Mouse (Mus musculus) heart, embryonic 12.5 days (tissue): ENCODE results near the gene Irs1. TPM values are rescaled to one million over a fixed set of nuclear protein-coding genes. Genes with fewer than 3 reads are reported as not detected.

Experiments
- ATAC-seq: fragments of 200-750 bp; cut with Nextera tagmentation; 2 replicates; pipeline ENCODE4 v1.8.0; 2017; ENCODE audit warnings: moderate TSS enrichment, moderate library complexity; ENCODE audit not compliant: insufficient number of reproducible peaks, low FRiP score
- H3K27ac ChIP-seq: fragments of 300-500 bp; sonication (generic); 2 replicates; pipeline ENCODE4 v1.5.1; 2016; ENCODE audit warnings: mild to moderate bottlenecking, moderate library complexity; ENCODE audit not compliant: poor library complexity, severe bottlenecking
- H3K27me3 ChIP-seq: fragments of 300-500 bp; sonication (generic); replicated peaks from 2 replicates; pipeline ENCODE4 v1.6.1; 2016; ENCODE audit warnings: mild to moderate bottlenecking, moderate library complexity
- H3K36me3 ChIP-seq: fragments of 300-500 bp; sonication (generic); 2 replicates; pipeline ENCODE4 v1.6.1; 2016; ENCODE audit warnings: mild to moderate bottlenecking, moderate library complexity
- H3K4me1 ChIP-seq: fragments of 300-500 bp; sonication (generic); replicated peaks from 2 replicates; pipeline ENCODE4 v1.6.1; 2016; ENCODE audit warnings: mild to moderate bottlenecking
- H3K4me2 ChIP-seq: fragments of 300-500 bp; sonication (generic); 2 replicates; pipeline ENCODE4 v1.6.1; 2016; ENCODE audit warnings: mild to moderate bottlenecking, moderate library complexity
- H3K4me3 ChIP-seq: fragments of 300-500 bp; sonication (generic); 2 replicates; pipeline ENCODE4 v1.5.1; 2016; ENCODE audit warnings: mild to moderate bottlenecking
- H3K9ac ChIP-seq: fragments of 300-500 bp; sonication (generic); 2 replicates; pipeline ENCODE4 v1.6.1; 2016; ENCODE audit warnings: mild to moderate bottlenecking, moderate library complexity
- H3K9me3 ChIP-seq: fragments of 300-500 bp; sonication (generic); replicated peaks from 2 replicates; pipeline ENCODE4 v1.6.1; 2016; ENCODE audit warnings: mild to moderate bottlenecking, moderate library complexity
- WGBS: fragments of 180-500 bp; shearing (Covaris S2); methylation state at CpG from one replicate; pipeline ENCODE4 v1.1.7; 2016; 5-methylcytosine and 5-hydroxymethylcytosine counted together
- polyA plus RNA-seq: library from polyadenylated mRNA; unstranded; fragments of >200 nt; fragmentation: Nextera tagmentation; extraction: Ambion mirVana; gene quantifications from 2 replicates; pipeline ENCODE4 v1.2.1, GENCODE M21; 2016

Irs1 gene
- polyA plus RNA-seq, 1 experiment from 2014 or later = 17.5 TPM

GRCm38 (mm10) chr1:82245002-82245401 lies 46.2 kb downstream of the Irs1 start:
- Histone ChIP-seq H3K4me2 (no peak overlapping the region), H3K9me3 (no peaks in the 10 kb centered on the region), H3K27me3 (no peaks in the 10 kb centered on the region), H3K9ac (no peak overlapping the region), H3K36me3 (no peaks in the 10 kb centered on the region), H3K4me1 (peaks cover 38% of the 10 kb centered on the region), H3K4me3 (no peak overlapping the region), H3K27ac (0 out of 2 replicates have a peak overlapping the region, but pooled peaks have one; percentile 21)
- no peak for ATAC-seq
- WGBS = 60% methylated on average over 5 of the region's 5 CpGs

- Histone ChIP-seq H3K9me3 (no peaks in the 10 kb centered on the region), H3K4me3 (no peak overlapping the region), H3K9ac (no peak overlapping the region), H3K27me3 (no peaks in the 10 kb centered on the region), H3K4me2 (no peak overlapping the region), H3K4me1 (peaks cover 46% of the 10 kb centered on the region), H3K36me3 (no peaks in the 10 kb centered on the region), H3K27ac (no peak overlapping the region)
- ATAC-seq = no peak
- 82% methylated on average over 6 of the region's 6 CpGs for WGBS
Observed at GRCm38 (mm10) chr1:82243260-82243825, 47.9 kb downstream of the Irs1 start.

- ATAC-seq = no peak
- Histone ChIP-seq H3K27me3 (no peaks in the 10 kb centered on the region), H3K4me3 (no peak overlapping the region), H3K27ac (no peak overlapping the region), H3K4me1 (peaks cover 34% of the 10 kb centered on the region), H3K36me3 (peaks cover 21% of the 10 kb centered on the region), H3K9me3 (no peaks in the 10 kb centered on the region), H3K9ac (no peak overlapping the region), H3K4me2 (no peak overlapping the region)
- WGBS = 53% methylated on average over 3 of the region's 3 CpGs
Observed at GRCm38 (mm10) chr1:82239409-82240201, 51.6 kb downstream of the Irs1 start.

GRCm38 (mm10) chr1:82238245-82238644 lies 53.0 kb downstream of the Irs1 start:
- Histone ChIP-seq H3K27ac (no peak overlapping the region), H3K9ac (no peak overlapping the region), H3K9me3 (no peaks in the 10 kb centered on the region), H3K4me3 (no peak overlapping the region), H3K4me2 (no peak overlapping the region), H3K36me3 (peaks cover 31% of the 10 kb centered on the region), H3K4me1 (peaks cover 33% of the 10 kb centered on the region), H3K27me3 (no peaks in the 10 kb centered on the region)
- no peak for ATAC-seq
- 78% methylated on average over 4 of the region's 4 CpGs for WGBS

GRCm38 (mm10) chr1:82235455-82236104 lies 55.6 kb downstream of the Irs1 start:
- Histone ChIP-seq H3K4me1 (peaks cover 22% of the 10 kb centered on the region), H3K9me3 (no peaks in the 10 kb centered on the region), H3K27me3 (no peaks in the 10 kb centered on the region), H3K36me3 (peaks cover 35% of the 10 kb centered on the region), H3K4me3 (no peak overlapping the region), H3K9ac (no peak overlapping the region), H3K4me2 (no peak overlapping the region), H3K27ac (no peak overlapping the region)
- no peak for ATAC-seq
- 84% methylated on average over 3 of the region's 3 CpGs for WGBS

- peaks cover 35% of the 10 kb centered on the region for H3K36me3 ChIP-seq
- H3K9ac ChIP-seq = no peak overlapping the region
- H3K4me3 ChIP-seq = no peak overlapping the region
- ATAC-seq = no peak
- no peaks in the 10 kb centered on the region for H3K9me3 ChIP-seq
- no peaks in the 10 kb centered on the region for H3K27me3 ChIP-seq
- no peak overlapping the region for H3K4me2 ChIP-seq
- WGBS = 93% methylated on average over 3 of the region's 3 CpGs
- H3K27ac ChIP-seq = no peak overlapping the region
- H3K4me1 ChIP-seq = peaks cover 13% of the 10 kb centered on the region
Observed at GRCm38 (mm10) chr1:82234616-82235015, 56.6 kb downstream of the Irs1 start.

- Histone ChIP-seq H3K4me3 (no peak within 1 kb of the TSS), H3K27me3 (no peaks in the 10 kb centered on the region), H3K27ac (no peak within 1 kb of the TSS), H3K9ac (no peak within 1 kb of the TSS), H3K4me2 (no peak within 1 kb of the TSS), H3K9me3 (no peaks in the 10 kb centered on the region), H3K36me3 (peaks cover 35% of the 10 kb centered on the region), H3K4me1 (0 out of 2 replicates have a peak, but pooled peaks cover 9% of the 10 kb centered on the region)
- 85% methylated on average over 3 of the region's 3 CpGs for WGBS
- ATAC-seq = no peak
Observed at GRCm38 (mm10) chr1:82232812-82233211, 58.4 kb downstream of the Irs1 start, which contains the start of gene Gm9747. Gm9747 (plus strand) TSS chr1:82233112.

GRCm38 (mm10) chr1:82228841-82229240 lies 62.4 kb downstream of the Irs1 start:
- Histone ChIP-seq H3K36me3 (peaks cover 8% of the 10 kb centered on the region), H3K27ac (no peak overlapping the region), H3K27me3 (no peaks in the 10 kb centered on the region), H3K4me2 (no peak overlapping the region), H3K4me1 (0 out of 2 replicates have a peak, but pooled peaks cover 9% of the 10 kb centered on the region), H3K4me3 (no peak overlapping the region), H3K9ac (no peak overlapping the region), H3K9me3 (no peaks in the 10 kb centered on the region)
- ATAC-seq = no peak

- Histone ChIP-seq H3K27ac (no peak overlapping the region), H3K36me3 (no peaks in the 10 kb centered on the region), H3K9ac (no peak overlapping the region), H3K9me3 (no peaks in the 10 kb centered on the region), H3K4me3 (no peak overlapping the region), H3K4me2 (no peak overlapping the region), H3K4me1 (peaks cover 16% of the 10 kb centered on the region), H3K27me3 (no peaks in the 10 kb centered on the region)
- WGBS = 88% methylated on average over 5 of the region's 5 CpGs
- ATAC-seq = no peak
Observed at GRCm38 (mm10) chr1:82223042-82223795, 68.0 kb downstream of the Irs1 start.

GRCm38 (mm10) chr1:82221462-82221861 lies 69.8 kb downstream of the Irs1 start:
- 79% methylated on average over 1 of the region's 1 CpGs for WGBS
- no peaks in the 10 kb centered on the region for H3K27me3 ChIP-seq

More at GRCm38 (mm10) chr1:82221462-82221861, 69.8 kb downstream of the Irs1 start:
- H3K4me1 ChIP-seq = peaks cover 16% of the 10 kb centered on the region
- no peak overlapping the region for H3K9ac ChIP-seq
- H3K9me3 ChIP-seq = no peaks in the 10 kb centered on the region
- no peak for ATAC-seq
- H3K27ac ChIP-seq = no peak overlapping the region
- H3K36me3 ChIP-seq = no peaks in the 10 kb centered on the region
- no peak overlapping the region for H3K4me3 ChIP-seq
- no peak overlapping the region for H3K4me2 ChIP-seq
